Comparison of ENCODE assay signal across 13 mouse cellular contexts in genomic region chr6:122703251-122703650, GRCm38 (mm10). TPM values are rescaled to one million over a fixed set of nuclear protein-coding genes. Genes with fewer than 3 reads are reported as not detected.
DNase-seq lines count a peak whose midpoint lies in the region; ATAC-seq and TF ChIP-seq lines count a peak whose summit lies in the region.
"Had no signal": no experiment of that assay in that cellular context is flagged by ENCODE, and none has a peak within 500 bp of the region (broad histone marks: within the 10 kb centered on the region; RNA-seq: fewer than 3 reads in every experiment).

No protein-coding gene starts in this region.

- in situ Hi-C loops in ES-E14 (cut with MboI; ENCODE audit: low sequenced_read_pairs in 2 of 2, unreplicated experiment in 2 of 2): no loop called here

- peak overlapping the region; percentile 48; the same call in 1 of the 2 replicates for H3K4me2 ChIP-seq in hindbrain, embryonic 13.5 days
- peak overlapping the region; percentile 37; the same call in 1 of the 2 replicates for H3K4me2 ChIP-seq in forebrain, postnatal 0 days (ENCODE audit: low read depth)

- no peak overlapping the region for H3K9ac ChIP-seq in hindbrain, embryonic 13.5 days
- peak overlapping the region; percentile 50; the same call in 1 of the 2 replicates for H3K9ac ChIP-seq in ES-E14 (ENCODE audit: insufficient read depth, low read depth, low read length, poor library complexity, severe bottlenecking)
- H3K9ac ChIP-seq in forebrain, postnatal 0 days: no peak overlapping the region
- H3K9ac ChIP-seq: liver, embryonic 12.5 days had no signal

- 12% methylated on average over 6 of the region's 6 CpGs for WGBS in hindbrain, embryonic 13.5 days
- 10% methylated on average over 6 of the region's 6 CpGs for WGBS in hindbrain, embryonic 10.5 days
- 12% methylated on average over 6 of the region's 6 CpGs for WGBS in forebrain, postnatal 0 days

- H3K27ac ChIP-seq in hindbrain, embryonic 13.5 days: no peak overlapping the region
- no peak overlapping the region for H3K27ac ChIP-seq in hindbrain, embryonic 10.5 days
- peak overlapping the region; percentile 100 for H3K27ac ChIP-seq in ES-E14 (ENCODE audit: insufficient read depth, low read depth, low read length, poor library complexity, severe bottlenecking)
- H3K27ac ChIP-seq in forebrain, postnatal 0 days (ENCODE audit: low read depth, low read length): no peak overlapping the region
- H3K27ac ChIP-seq: liver, embryonic 12.5 days had no signal

- no peak for TF ChIP-seq CTCF in forebrain, postnatal 0 days (IDR thresholded peaks at IDR 0.05; ENCODE audit: low read depth)

- H3K4me3 ChIP-seq in hindbrain, embryonic 13.5 days: no peak overlapping the region
- no peak overlapping the region for H3K4me3 ChIP-seq in hindbrain, embryonic 10.5 days
- H3K4me3 ChIP-seq in ES-E14 (ENCODE audit: insufficient read depth in 1 of 2, low read depth in 1 of 2, low read length in 2 of 2, poor library complexity in 1 of 2, severe bottlenecking in 1 of 2): peak overlapping the region; percentile 27 to 50
- H3K4me3 ChIP-seq in forebrain, postnatal 0 days (ENCODE audit: low read depth, low read length): no peak overlapping the region
- H3K4me3 ChIP-seq: liver, embryonic 12.5 days; midbrain, embryonic 12.5 days had no signal

- peaks cover 16% of the 10 kb centered on the region for H3K27me3 ChIP-seq in hindbrain, embryonic 13.5 days
- peaks cover 33% of the 10 kb centered on the region for H3K27me3 ChIP-seq in hindbrain, embryonic 10.5 days (ENCODE audit: insufficient read depth, poor library complexity, severe bottlenecking)
- no peaks in the 10 kb centered on the region for H3K27me3 ChIP-seq in forebrain, postnatal 0 days (ENCODE audit: insufficient read depth, low read length)

- DNase-seq in hindbrain, embryonic 10.5 days (ENCODE audit: low spot score): no peak
- DNase-seq in 3134 (ENCODE audit: extremely low read depth, insufficient read length, low spot score) (peak; percentile 10), ES-E14 (ENCODE audit: low read depth, low spot score) (no peak)
- DNase-seq in forebrain, postnatal 0 days: no peak
- no peak for DNase-seq in right cerebral cortex, postnatal 4 days
- no peak for DNase-seq in embryo, embryonic 11 days
- no peak for DNase-seq in thymus, postnatal 4 days

- no peaks in the 10 kb centered on the region for H3K36me3 ChIP-seq in hindbrain, embryonic 13.5 days
- no peaks in the 10 kb centered on the region for H3K36me3 ChIP-seq in hindbrain, embryonic 10.5 days
- H3K36me3 ChIP-seq in ES-E14 (ENCODE audit: control insufficient read depth, insufficient read depth, low read length, poor library complexity, severe bottlenecking): no peaks in the 10 kb centered on the region; the same call in 1 of the 2 replicates
- H3K36me3 ChIP-seq in forebrain, postnatal 0 days (ENCODE audit: insufficient read depth): no peaks in the 10 kb centered on the region
- H3K36me3 ChIP-seq: liver, embryonic 12.5 days; midbrain, embryonic 12.5 days had no signal

- no peak for ATAC-seq in hindbrain, embryonic 13.5 days (ENCODE audit: low FRiP score)
- ATAC-seq in forebrain, postnatal 0 days: no peak
- ATAC-seq: liver, embryonic 12.5 days had no signal

- no peaks in the 10 kb centered on the region for H3K9me3 ChIP-seq in hindbrain, embryonic 13.5 days
- H3K9me3 ChIP-seq in hindbrain, embryonic 10.5 days: no peaks in the 10 kb centered on the region
- no peaks in the 10 kb centered on the region for H3K9me3 ChIP-seq in ES-E14 (ENCODE audit: control insufficient read depth, insufficient read depth, low read depth, low read length)
- H3K9me3 ChIP-seq in forebrain, postnatal 0 days (ENCODE audit: low read length): no peaks in the 10 kb centered on the region
- H3K9me3 ChIP-seq: liver, embryonic 12.5 days; midbrain, embryonic 12.5 days had no signal

- peaks cover 9% of the 10 kb centered on the region for H3K4me1 ChIP-seq in hindbrain, embryonic 13.5 days (replicated peaks)
- H3K4me1 ChIP-seq in hindbrain, embryonic 10.5 days (replicated peaks): peaks cover 13% of the 10 kb centered on the region
- H3K4me1 ChIP-seq in ES-E14 (ENCODE audit: control insufficient read depth in 2 of 2, insufficient read depth in 2 of 2, low read length in 2 of 2, poor library complexity in 1 of 2): peaks cover 6 to 7% of the 10 kb centered on the region in 2 experiments
- no peaks in the 10 kb centered on the region for H3K4me1 ChIP-seq in forebrain, postnatal 0 days (ENCODE audit: insufficient read depth)
- H3K4me1 ChIP-seq: liver, embryonic 12.5 days had no signal

TF ChIP-seq in ES-E14, 5 proteins besides CTCF, POLR2A, EP300 and RAD21:
- TF ChIP-seq ZNF384 (IDR thresholded peaks at IDR 0.05; ENCODE audit: low read depth, low read length) (0 out of 2 replicates have a peak, but pooled peaks have one; percentile 3), CHD2 (IDR thresholded peaks at IDR 0.05; ENCODE audit: low read depth, low read length) (no peak)

RNA-seq across cellular contexts. Expression of gene Nanog, which starts 4.0 kb away (rescaled TPM):
- polyA plus RNA-seq in hindbrain, embryonic 13.5 days (2015; fragmentation: Nextera tagmentation; extraction: Ambion mirVana): 0.21 and 0.22 TPM in 2 replicates
- 0.12 and 0.24 TPM in 2 replicates for polyA plus RNA-seq in hindbrain, embryonic 10.5 days (2016; fragmentation: Nextera tagmentation; extraction: Ambion mirVana)
- 89.3 and 138 TPM in 2 replicates for total RNA-seq in ES-E14 (2012; rRNA removed)
- total RNA-seq in forebrain, postnatal 0 days (2014; rRNA removed): not detected in 2 replicates
- 0.07 TPM in 1 of 2 replicates, not detected in the other for polyA plus RNA-seq in forebrain, postnatal 0 days (2015; fragmentation: Nextera tagmentation; extraction: Ambion mirVana)
- total RNA-seq: gastrocnemius, adult 18-20 months; layer of hippocampus, postnatal 14 days had no signal
- polyA plus RNA-seq: liver, embryonic 12.5 days; small intestine, adult 2 months had no signal

Comparison
In these comparisons a context has a peak if more than half of its experiments do, and no peak if none do; other contexts are left out.
1. H3K4me3 ChIP-seq: peak in ES-E14 (2 of 2); none in hindbrain, embryonic 13.5 days (single experiment), hindbrain, embryonic 10.5 days (single experiment) and forebrain, postnatal 0 days (single experiment).